Mouse (Mus musculus) liver, postnatal 0 days (tissue): ENCODE results near the gene Lmf1. TPM values are rescaled to one million over a fixed set of nuclear protein-coding genes. Genes with fewer than 3 reads are reported as not detected.

ENCODE experiments used
- ATAC-seq: fragments of 200-750 bp; cut with Nextera tagmentation; 2 replicates; pipeline ENCODE4 v1.8.0; 2017; ENCODE audit warnings: mild to moderate bottlenecking, moderate library complexity
- DNase-seq: peaks from one replicate; pipeline ENCODE4 v3.0.0-alpha.2; 2016
- H3K27ac ChIP-seq: fragments of 300-500 bp; sonication (generic); 2 replicates; pipeline ENCODE4 v1.5.1; 2014; ENCODE audit warnings: antibody characterized with exemption, moderate library complexity, mild to moderate bottlenecking, low read depth
- H3K27me3 ChIP-seq: fragments of 300-500 bp; sonication (generic); 2 replicates; pipeline ENCODE4 v1.6.1; 2014; ENCODE audit warnings: low read length, control low read depth, mixed read lengths; ENCODE audit not compliant: insufficient read depth
- H3K36me3 ChIP-seq: fragments of 300-500 bp; sonication (generic); replicated peaks from 2 replicates; pipeline ENCODE4 v1.6.1; 2014; ENCODE audit warnings: mild to moderate bottlenecking, control low read depth, low read length, moderate library complexity, mixed read lengths; ENCODE audit not compliant: insufficient read depth
- H3K4me1 ChIP-seq: fragments of 300-500 bp; sonication (generic); 2 replicates; pipeline ENCODE4 v1.6.1; 2014; ENCODE audit warnings: antibody characterized with exemption, mild to moderate bottlenecking, control low read depth; ENCODE audit not compliant: insufficient read depth
- H3K4me2 ChIP-seq: fragments of 300-500 bp; sonication (generic); 2 replicates; pipeline ENCODE4 v1.6.1; 2014; ENCODE audit warnings: low read depth, mild to moderate bottlenecking, low read length, moderate library complexity, mixed read lengths
- H3K4me3 ChIP-seq: fragments of 300-500 bp; sonication (generic); 2 replicates; pipeline ENCODE4 v1.5.1; 2014; ENCODE audit warnings: low read depth, low read length
- H3K9ac ChIP-seq: fragments of 300-500 bp; sonication (generic); replicated peaks from 2 replicates; pipeline ENCODE4 v1.6.1; 2014; ENCODE audit warnings: mild to moderate bottlenecking, moderate library complexity
- H3K9me3 ChIP-seq: fragments of 300-500 bp; sonication (generic); 2 replicates; pipeline ENCODE4 v1.6.1; 2016; ENCODE audit warnings: mild to moderate bottlenecking, control low read depth, low read length, mixed read lengths
- CTCF ChIP-seq: sonication (generic); IDR thresholded peaks from 2 replicates; pipeline ENCODE4 v1.5.1; 2016; ENCODE audit warnings: antibody characterized with exemption, low read depth
- EP300 ChIP-seq: IDR thresholded peaks from 2 replicates; pipeline ENCODE4 v1.6.1; 2016; ENCODE audit warnings: antibody characterized with exemption, low read depth, mild to moderate bottlenecking
- WGBS: fragments of 180-500 bp; shearing (Covaris S2); extraction: QIAGEN DNeasy Blood & Tissue Kit; methylation state at CpG from one replicate; pipeline ENCODE4 v1.1.7; 2014; ENCODE audit not compliant: insufficient replicate concordance; 5-methylcytosine and 5-hydroxymethylcytosine counted together
- polyA plus RNA-seq: library from polyadenylated mRNA; unstranded; fragments of >200 nt; fragmentation: Nextera tagmentation; extraction: Ambion mirVana; gene quantifications from 2 replicates; pipeline ENCODE4 v1.2.1, GENCODE M21; 2015

Gene Lmf1
- polyA plus RNA-seq, 1 experiment from 2014 or later = 12.5 TPM

GRCm38 (mm10) chr17:25650726-25651125 lies 71.8 kb downstream of the Lmf1 start:
- Histone ChIP-seq H3K4me3 (no peak overlapping the region), H3K27me3 (no peaks in the 10 kb centered on the region), H3K27ac (no peak overlapping the region), H3K9me3 (no peaks in the 10 kb centered on the region), H3K4me2 (no peak overlapping the region), H3K36me3 (peaks cover 4% of the 10 kb centered on the region; the same call in 1 of the 2 replicates), H3K4me1 (peaks cover 6% of the 10 kb centered on the region; the same call in 1 of the 2 replicates), H3K9ac (no peak overlapping the region)
- TF ChIP-seq CTCF (peak; percentile 35), EP300 (no peak)
- WGBS = 76% methylated on average over 7 of the region's 7 CpGs
- ATAC-seq (no peak), DNase-seq (no peak)

- H3K9ac ChIP-seq = no peak overlapping the region
- H3K27ac ChIP-seq = no peak overlapping the region
- no peaks in the 10 kb centered on the region for H3K27me3 ChIP-seq
- no peak for DNase-seq
- H3K4me2 ChIP-seq = no peak overlapping the region
- TF ChIP-seq EP300 (no peak), CTCF (no peak)
- WGBS = 80% methylated on average over 8 of the region's 8 CpGs
- H3K36me3 ChIP-seq = peaks cover 4% of the 10 kb centered on the region; the same call in 1 of the 2 replicates
- no peaks in the 10 kb centered on the region for H3K9me3 ChIP-seq
- no peak for ATAC-seq
- no peak overlapping the region for H3K4me3 ChIP-seq
- peaks cover 6% of the 10 kb centered on the region; the same call in 1 of the 2 replicates for H3K4me1 ChIP-seq
These were observed 73.4 kb downstream of the Lmf1 start for GRCm38 (mm10) chr17:25652272-25652671.

GRCm38 (mm10) chr17:25656142-25656825 lies 77.4 kb downstream of the Lmf1 start:
- DNase-seq = no peak
- WGBS = 75% methylated on average over 12 of the region's 12 CpGs
- H3K36me3 ChIP-seq = 0 out of 2 replicates have a peak, but pooled peaks cover 4% of the 10 kb centered on the region
- no peaks in the 10 kb centered on the region for H3K27me3 ChIP-seq
- ATAC-seq = no peak
- TF ChIP-seq EP300 (no peak), CTCF (no peak)
- H3K4me3 ChIP-seq = no peak overlapping the region
- H3K4me1 ChIP-seq = no peaks in the 10 kb centered on the region
- no peak overlapping the region for H3K9ac ChIP-seq
- H3K4me2 ChIP-seq = no peak overlapping the region
- no peaks in the 10 kb centered on the region for H3K9me3 ChIP-seq
- H3K27ac ChIP-seq = no peak overlapping the region

DNA sequence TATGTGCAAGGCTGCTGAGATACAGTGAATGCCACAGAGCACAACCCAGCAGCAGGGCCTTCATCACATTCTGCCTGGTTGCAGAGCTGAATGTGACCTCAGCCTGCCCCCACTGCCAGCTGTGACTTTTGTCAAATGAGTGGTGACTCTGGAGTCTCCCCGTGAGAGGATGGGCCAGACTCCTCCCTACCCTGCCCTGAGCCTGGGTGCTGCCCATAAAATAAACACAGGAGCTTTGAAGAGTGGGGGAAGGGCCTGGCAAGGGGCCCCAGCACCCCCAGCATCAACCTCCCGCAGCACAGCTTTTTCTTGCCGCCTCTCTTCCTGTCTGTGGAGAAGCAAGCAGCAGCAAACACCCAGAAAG lies 77.9 kb downstream of the Lmf1 start:
- H3K27ac ChIP-seq = no peak overlapping the region

DNA sequence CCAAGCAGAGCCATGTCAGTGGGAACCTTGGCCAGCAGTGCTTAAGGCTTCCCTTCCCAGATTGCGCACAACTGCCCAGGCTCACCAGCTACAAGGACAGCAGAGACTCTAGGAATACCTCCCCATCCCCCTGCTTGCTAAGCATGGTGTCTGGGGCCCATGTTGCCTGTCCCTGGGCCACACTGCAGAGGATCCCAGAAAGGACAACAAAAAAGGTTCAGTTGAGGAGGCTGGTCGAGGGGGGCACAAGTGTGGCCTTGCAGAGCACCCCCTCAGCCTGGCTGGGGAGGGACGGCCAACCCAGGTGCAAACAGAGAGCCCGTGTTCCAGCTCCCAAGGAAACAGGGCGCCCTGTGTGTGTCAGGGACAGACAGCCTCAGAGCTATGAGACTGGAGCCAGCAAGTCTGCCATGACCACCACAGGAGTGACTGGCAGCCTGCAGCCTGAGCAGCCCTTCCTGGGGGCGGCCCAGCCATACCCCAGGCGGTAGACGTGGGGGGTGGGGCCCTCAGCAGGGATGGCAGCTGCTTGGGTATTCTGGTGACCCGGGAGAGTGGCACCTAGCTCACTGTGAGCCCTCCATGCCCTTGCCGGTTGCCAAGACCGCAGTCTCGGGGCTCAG lies 84.4 kb downstream of the Lmf1 start:
- 48% methylated on average over 12 of the region's 12 CpGs for WGBS
- Histone ChIP-seq H3K4me2 (no peak overlapping the region), H3K36me3 (no peaks in the 10 kb centered on the region), H3K27ac (no peak overlapping the region), H3K4me3 (no peak overlapping the region), H3K9me3 (no peaks in the 10 kb centered on the region), H3K4me1 (no peaks in the 10 kb centered on the region), H3K27me3 (no peaks in the 10 kb centered on the region), H3K9ac (no peak overlapping the region)
- TF ChIP-seq CTCF (no peak), EP300 (no peak)
- no peak for DNase-seq
- ATAC-seq = no peak

More for the DNA sequence above, 77.9 kb downstream of the Lmf1 start:
- DNase-seq = no peak
- H3K9ac ChIP-seq = no peak overlapping the region
- no peak overlapping the region for H3K4me2 ChIP-seq
- no peak for ATAC-seq
- no peak overlapping the region for H3K4me3 ChIP-seq
- 0 out of 2 replicates have a peak, but pooled peaks cover 4% of the 10 kb centered on the region for H3K36me3 ChIP-seq
- H3K27me3 ChIP-seq = no peaks in the 10 kb centered on the region
- H3K9me3 ChIP-seq = no peaks in the 10 kb centered on the region
- WGBS = 41% methylated on average over 3 of the region's 3 CpGs
- TF ChIP-seq CTCF = no peak
- TF ChIP-seq EP300 = no peak
- H3K4me1 ChIP-seq = no peaks in the 10 kb centered on the region

GRCm38 (mm10) chr17:25665485-25665884 lies 86.6 kb downstream of the Lmf1 start:
- WGBS = 89% methylated on average over 6 of the region's 6 CpGs
- H3K4me1 ChIP-seq = no peaks in the 10 kb centered on the region
- H3K27ac ChIP-seq = no peak overlapping the region
- no peaks in the 10 kb centered on the region for H3K36me3 ChIP-seq
- H3K9ac ChIP-seq = no peak overlapping the region
- ATAC-seq = no peak
- no peak overlapping the region for H3K4me3 ChIP-seq
- no peak for DNase-seq
- no peak overlapping the region for H3K4me2 ChIP-seq
- no peak for TF ChIP-seq CTCF
- TF ChIP-seq EP300 = no peak
- H3K27me3 ChIP-seq = no peaks in the 10 kb centered on the region
- no peaks in the 10 kb centered on the region for H3K9me3 ChIP-seq
